Mouse (Mus musculus) forebrain, embryonic 12.5 days (tissue): ENCODE measurements around the gene Ppfibp2. TPM values are rescaled to one million over a fixed set of nuclear protein-coding genes. Genes with fewer than 3 reads are reported as not detected.

ENCODE experiments used
- ATAC-seq: fragments of 200-750 bp; cut with Nextera tagmentation; 2 replicates; pipeline ENCODE4 v1.8.0; 2017; ENCODE audit warnings: moderate TSS enrichment; ENCODE audit not compliant: low FRiP score
- H3K27ac ChIP-seq: fragments of 300-500 bp; sonication (generic); 2 replicates; pipeline ENCODE4 v1.5.1; 2016; ENCODE audit warnings: mild to moderate bottlenecking
- H3K27me3 ChIP-seq: fragments of 300-500 bp; sonication (generic); 2 replicates; pipeline ENCODE4 v1.6.1; 2016; ENCODE audit warnings: mild to moderate bottlenecking
- H3K36me3 ChIP-seq: fragments of 300-500 bp; sonication (generic); replicated peaks from 2 replicates; pipeline ENCODE4 v1.6.1; 2016; ENCODE audit warnings: mild to moderate bottlenecking
- H3K4me1 ChIP-seq: fragments of 300-500 bp; sonication (generic); 2 replicates; pipeline ENCODE4 v1.6.1; 2016
- H3K4me2 ChIP-seq: fragments of 300-500 bp; sonication (generic); 2 replicates; pipeline ENCODE4 v1.6.1; 2016; ENCODE audit warnings: mild to moderate bottlenecking, moderate library complexity
- H3K4me3 ChIP-seq: fragments of 300-500 bp; sonication (generic); replicated peaks from 2 replicates; pipeline ENCODE4 v1.5.1; 2016; ENCODE audit warnings: mild to moderate bottlenecking
- H3K9ac ChIP-seq: fragments of 300-500 bp; sonication (generic); 2 replicates; pipeline ENCODE4 v1.6.1; 2016; ENCODE audit warnings: mild to moderate bottlenecking
- H3K9me3 ChIP-seq: fragments of 300-500 bp; sonication (generic); 2 replicates; pipeline ENCODE4 v1.6.1; 2016
- WGBS: fragments of 180-500 bp; shearing (Covaris S2); methylation state at CpG from one replicate; pipeline ENCODE4 v1.1.7; 2016; 5-methylcytosine and 5-hydroxymethylcytosine counted together
- polyA plus RNA-seq: library from polyadenylated mRNA; unstranded; fragments of >200 nt; fragmentation: Nextera tagmentation; extraction: Ambion mirVana; gene quantifications from 2 replicates; pipeline ENCODE4 v1.2.1, GENCODE M21; 2016

The Ppfibp2 gene
- polyA plus RNA-seq, 1 experiment from 2014 or later: 2.7 TPM

- no peak overlapping the region for H3K9ac ChIP-seq
- whole genome bisulfite sequencing: 79% methylated on average over 3 of the region's 3 CpGs
Measured at GRCm38 (mm10) chr7:107727538-107727937, 132.5 kb downstream of the Ppfibp2 start.

GRCm38 (mm10) chr7:107730587-107730986 is 135.6 kb downstream of the Ppfibp2 start:
- H3K9ac ChIP-seq: no peak overlapping the region
- WGBS: 84% methylated on average over 10 of the region's 10 CpGs

More at GRCm38 (mm10) chr7:107727538-107727937, 132.5 kb downstream of the Ppfibp2 start:
- peaks cover 3% of the 10 kb centered on the region; the same call in 1 of the 2 replicates for H3K9me3 ChIP-seq
- no peak overlapping the region for H3K4me3 ChIP-seq
- no peaks in the 10 kb centered on the region for H3K4me1 ChIP-seq
- no peaks in the 10 kb centered on the region for H3K27me3 ChIP-seq
- H3K27ac ChIP-seq: no peak overlapping the region
- no peak for ATAC-seq
- H3K36me3 ChIP-seq: no peaks in the 10 kb centered on the region
- no peak overlapping the region for H3K4me2 ChIP-seq

GRCm38 (mm10) chr7:107733162-107733561 is 138.2 kb downstream of the Ppfibp2 start:
- Histone ChIP-seq H3K27ac (no peak overlapping the region), H3K9me3 (no peaks in the 10 kb centered on the region), H3K4me3 (no peak overlapping the region), H3K27me3 (no peaks in the 10 kb centered on the region), H3K36me3 (no peaks in the 10 kb centered on the region), H3K4me2 (no peak overlapping the region), H3K9ac (no peak overlapping the region), H3K4me1 (no peaks in the 10 kb centered on the region)
- no peak for ATAC-seq
- 73% methylated on average over 2 of the region's 2 CpGs for WGBS

More at GRCm38 (mm10) chr7:107730587-107730986, 135.6 kb downstream of the Ppfibp2 start:
- Histone ChIP-seq H3K27ac (no peak overlapping the region), H3K4me2 (no peak overlapping the region), H3K27me3 (no peaks in the 10 kb centered on the region), H3K36me3 (no peaks in the 10 kb centered on the region), H3K9me3 (peaks cover 3% of the 10 kb centered on the region; the same call in 1 of the 2 replicates), H3K4me1 (no peaks in the 10 kb centered on the region), H3K4me3 (no peak overlapping the region)
- no peak for ATAC-seq

- no peak for ATAC-seq
- H3K4me2 ChIP-seq: no peak overlapping the region
- no peak overlapping the region for H3K9ac ChIP-seq
- no peaks in the 10 kb centered on the region for H3K27me3 ChIP-seq
- H3K27ac ChIP-seq: no peak overlapping the region
- no peak overlapping the region for H3K4me3 ChIP-seq
- WGBS: 34% methylated on average over 2 of the region's 2 CpGs
- H3K9me3 ChIP-seq: no peaks in the 10 kb centered on the region
- H3K36me3 ChIP-seq: no peaks in the 10 kb centered on the region
- no peaks in the 10 kb centered on the region for H3K4me1 ChIP-seq
Measured at GRCm38 (mm10) chr7:107738726-107739125, 143.7 kb downstream of the Ppfibp2 start.

- no peak for ATAC-seq
Measured at GRCm38 (mm10) chr7:107742963-107743465, 148.0 kb downstream of the Ppfibp2 start.

GRCm38 (mm10) chr7:107744454-107744853 is 149.4 kb downstream of the Ppfibp2 start:
- Histone ChIP-seq H3K4me1 (no peaks in the 10 kb centered on the region), H3K27me3 (no peaks in the 10 kb centered on the region), H3K36me3 (no peaks in the 10 kb centered on the region), H3K9ac (no peak overlapping the region), H3K4me2 (no peak overlapping the region), H3K27ac (no peak overlapping the region), H3K4me3 (no peak overlapping the region), H3K9me3 (no peaks in the 10 kb centered on the region)
- ATAC-seq: no peak
- WGBS: 89% methylated on average over 4 of the region's 4 CpGs

More at GRCm38 (mm10) chr7:107742963-107743465, 148.0 kb downstream of the Ppfibp2 start:
- no peak overlapping the region for H3K27ac ChIP-seq
- H3K4me2 ChIP-seq: no peak overlapping the region
- H3K9ac ChIP-seq: no peak overlapping the region
- H3K4me1 ChIP-seq: no peaks in the 10 kb centered on the region
- 90% methylated on average over 10 of the region's 10 CpGs for WGBS
- no peaks in the 10 kb centered on the region for H3K9me3 ChIP-seq
- no peaks in the 10 kb centered on the region for H3K27me3 ChIP-seq
- no peaks in the 10 kb centered on the region for H3K36me3 ChIP-seq
- H3K4me3 ChIP-seq: no peak overlapping the region

GRCm38 (mm10) chr7:107745111-107745510 is 150.1 kb downstream of the Ppfibp2 start:
- Histone ChIP-seq H3K4me1 (no peaks in the 10 kb centered on the region), H3K4me3 (no peak overlapping the region), H3K9me3 (no peaks in the 10 kb centered on the region), H3K27ac (no peak overlapping the region), H3K36me3 (no peaks in the 10 kb centered on the region), H3K4me2 (no peak overlapping the region), H3K9ac (no peak overlapping the region), H3K27me3 (no peaks in the 10 kb centered on the region)
- WGBS: 78% methylated on average over 2 of the region's 2 CpGs
- no peak for ATAC-seq

- H3K4me2 ChIP-seq: no peak overlapping the region
- H3K4me1 ChIP-seq: no peaks in the 10 kb centered on the region
- no peaks in the 10 kb centered on the region for H3K36me3 ChIP-seq
- no peaks in the 10 kb centered on the region for H3K27me3 ChIP-seq
- H3K9me3 ChIP-seq: no peaks in the 10 kb centered on the region
- no peak for ATAC-seq
- no peak overlapping the region for H3K27ac ChIP-seq
- no peak overlapping the region for H3K9ac ChIP-seq
- 92% methylated on average over 8 of the region's 8 CpGs for WGBS
- H3K4me3 ChIP-seq: no peak overlapping the region
Measured at GRCm38 (mm10) chr7:107746036-107746435, 151.0 kb downstream of the Ppfibp2 start.

- Histone ChIP-seq H3K27me3 (no peaks in the 10 kb centered on the region), H3K9me3 (no peaks in the 10 kb centered on the region), H3K4me3 (no peak overlapping the region), H3K27ac (no peak overlapping the region), H3K36me3 (no peaks in the 10 kb centered on the region), H3K4me2 (no peak overlapping the region), H3K4me1 (no peaks in the 10 kb centered on the region), H3K9ac (no peak overlapping the region)
- WGBS: 89% methylated on average over 9 of the region's 9 CpGs
- ATAC-seq: no peak
Measured at GRCm38 (mm10) chr7:107747476-107747875, 152.5 kb downstream of the Ppfibp2 start.

GRCm38 (mm10) chr7:107747954-107748353 is 152.9 kb downstream of the Ppfibp2 start:
- WGBS: 13% methylated on average over 2 of the region's 2 CpGs
- Histone ChIP-seq H3K36me3 (no peaks in the 10 kb centered on the region), H3K9ac (no peak overlapping the region), H3K4me1 (no peaks in the 10 kb centered on the region), H3K9me3 (no peaks in the 10 kb centered on the region), H3K4me2 (no peak overlapping the region), H3K4me3 (no peak overlapping the region), H3K27me3 (no peaks in the 10 kb centered on the region), H3K27ac (no peak overlapping the region)
- ATAC-seq: peak; percentile 33; the same call in 1 of the 2 replicates

GRCm38 (mm10) chr7:107749270-107749669 is 154.3 kb downstream of the Ppfibp2 start:
- no peak overlapping the region for H3K9ac ChIP-seq
- no peaks in the 10 kb centered on the region for H3K36me3 ChIP-seq
- no peaks in the 10 kb centered on the region for H3K9me3 ChIP-seq
- no peaks in the 10 kb centered on the region for H3K4me1 ChIP-seq
- H3K27me3 ChIP-seq: no peaks in the 10 kb centered on the region
- peak; percentile 53; the same call in 1 of the 2 replicates for ATAC-seq
- H3K27ac ChIP-seq: no peak overlapping the region
- H3K4me3 ChIP-seq: no peak overlapping the region
- H3K4me2 ChIP-seq: no peak overlapping the region
- 2% methylated on average over 3 of the region's 3 CpGs for WGBS

GRCm38 (mm10) chr7:107749721-107750120 is 154.7 kb downstream of the Ppfibp2 start:
- 89% methylated on average over 4 of the region's 4 CpGs for WGBS
- H3K9ac ChIP-seq: no peak overlapping the region
- H3K36me3 ChIP-seq: no peaks in the 10 kb centered on the region
- no peak overlapping the region for H3K4me2 ChIP-seq
- H3K27ac ChIP-seq: no peak overlapping the region
- H3K9me3 ChIP-seq: no peaks in the 10 kb centered on the region
- no peaks in the 10 kb centered on the region for H3K27me3 ChIP-seq
- no peak overlapping the region for H3K4me3 ChIP-seq
- no peaks in the 10 kb centered on the region for H3K4me1 ChIP-seq
- no peak for ATAC-seq

GRCm38 (mm10) chr7:107752031-107752520 is 157.1 kb downstream of the Ppfibp2 start:
- Histone ChIP-seq H3K4me2 (no peak overlapping the region), H3K4me3 (no peak overlapping the region), H3K27ac (no peak overlapping the region), H3K9me3 (no peaks in the 10 kb centered on the region), H3K36me3 (no peaks in the 10 kb centered on the region), H3K9ac (no peak overlapping the region), H3K27me3 (no peaks in the 10 kb centered on the region), H3K4me1 (no peaks in the 10 kb centered on the region)
- 76% methylated on average over 10 of the region's 10 CpGs for WGBS
- ATAC-seq: no peak
